Mouse (Mus musculus) colon, adult 2 months (tissue): Measurements from ENCODE around the gene Tmem81. TPM values are rescaled to one million over a fixed set of nuclear protein-coding genes. Genes with fewer than 3 reads are reported as not detected.

Experiments used
- polyA plus RNA-seq: library from polyadenylated mRNA; depleted of rRNA; stranded (reverse); fragments of >200 nt; gene quantifications from 2 replicates; pipeline ENCODE4 v1.2.3, GENCODE M21; 2012; rRNA removed

Gene Tmem81
- polyA plus RNA-seq, result 1.1 and 1.2 TPM in 2 replicates

DNA sequence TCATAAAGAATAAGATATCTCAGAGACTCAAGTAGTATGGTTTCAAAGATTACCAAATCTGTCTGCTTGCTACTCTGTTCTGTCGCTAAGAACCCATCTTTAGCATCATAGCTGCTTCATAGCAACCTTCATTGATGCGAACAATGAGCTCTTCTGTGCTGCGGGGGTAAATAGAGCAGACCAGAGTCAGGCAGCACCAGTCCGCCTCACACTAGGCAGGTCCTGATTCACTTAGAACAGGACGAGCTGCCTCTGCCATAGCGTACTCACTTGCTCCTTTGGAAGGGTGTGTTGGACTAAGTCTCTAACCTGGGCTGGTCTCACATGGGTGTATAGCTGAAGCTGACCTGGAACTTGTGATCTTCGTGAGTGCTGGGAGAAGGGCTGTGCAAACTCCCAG lies at the start of gene Tmem81:
Tmem81 (plus strand) TSS at position 173 of the 400 bp plus-strand sequence.

DNA sequence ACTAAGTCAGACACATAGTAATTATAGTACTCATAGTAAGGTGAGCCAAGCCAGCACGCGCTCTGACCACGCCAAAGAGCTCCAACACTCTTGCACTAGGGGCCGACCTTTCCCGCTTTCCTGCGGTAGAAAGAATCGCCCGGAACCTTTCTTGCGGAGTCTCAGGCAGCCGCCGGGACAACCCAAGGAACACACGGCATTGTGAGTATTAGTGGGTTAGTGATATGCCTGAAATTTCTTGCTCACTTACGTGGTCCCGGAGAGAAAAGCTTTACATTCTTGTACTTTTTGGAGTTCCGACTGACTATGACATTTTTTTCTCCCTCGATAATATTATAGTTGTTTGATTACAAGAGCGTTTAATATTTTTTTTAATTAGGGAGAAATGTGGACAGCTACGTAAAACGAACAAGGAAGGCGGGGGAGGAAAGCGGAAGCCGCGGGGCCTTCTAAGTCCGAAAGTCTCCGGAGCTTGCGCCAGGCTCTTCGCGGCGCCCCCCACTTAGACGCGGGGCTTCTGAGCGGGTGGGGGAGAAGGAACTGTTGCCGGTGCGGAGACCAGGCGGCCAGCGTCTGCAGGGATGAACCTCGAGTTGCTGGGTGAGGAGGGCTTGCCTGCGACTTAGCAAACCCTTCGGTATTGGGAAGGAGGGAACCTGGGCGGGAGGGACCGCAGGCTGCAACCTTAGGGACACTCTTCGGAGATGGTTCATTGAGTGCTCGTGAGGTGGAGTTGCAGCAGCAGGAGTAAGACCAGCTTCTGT lies 28.9 kb upstream of the Tmem81 start, which contains the start of gene Rbbp5:
Rbbp5 (plus strand) TSS at position 438 of the 764 bp plus-strand sequence.

DNA sequence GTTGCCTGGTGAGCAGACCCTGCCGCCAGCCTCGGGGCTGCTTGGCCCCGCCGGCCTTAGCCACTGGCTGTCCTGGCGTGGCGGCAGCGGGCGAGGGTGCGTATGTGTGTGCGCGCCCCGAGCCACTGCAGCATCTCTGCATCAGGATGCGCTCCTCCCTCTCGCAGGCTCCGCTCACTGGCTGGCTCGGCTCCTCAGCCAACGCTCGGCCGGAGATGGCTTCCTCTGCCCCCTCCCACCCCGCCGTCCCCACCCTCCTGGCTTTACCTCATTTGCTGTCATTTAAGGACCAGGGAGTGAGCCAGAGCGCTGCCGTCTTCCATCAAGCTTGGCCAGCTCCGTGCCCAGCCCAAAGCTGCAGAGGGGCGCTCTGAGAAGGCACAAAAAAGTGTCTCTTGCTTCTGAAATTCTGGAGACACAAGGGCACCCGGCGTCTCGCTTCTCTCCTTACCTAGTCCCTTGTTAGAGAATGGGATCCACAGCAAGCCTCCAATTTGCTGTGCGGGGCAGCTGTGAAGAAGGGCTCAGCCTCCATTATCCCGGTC lies 36.8 kb downstream of the Tmem81 start, which contains the start of gene Cntn2:
Cntn2 (minus strand) TSS at position 495 of the 545 bp plus-strand sequence.

Other genes starting within 250 kb of the Tmem81 start
- 4.5 and 5.1 TPM in 2 replicates for gene Klhdc8a, start 207.6 kb upstream of the Tmem81 start, polyA plus RNA-seq
- 34.6 and 40.8 TPM in 2 replicates for gene Nuak2, start 190.1 kb upstream of the Tmem81 start, polyA plus RNA-seq
- 9.6 TPM in 2 replicates for gene Tmcc2, start 114.9 kb upstream of the Tmem81 start, polyA plus RNA-seq
- 5.5 and 5.8 TPM in 2 replicates for gene Dstyk, start 88.7 kb upstream of the Tmem81 start, polyA plus RNA-seq
- 6.5 and 7.7 TPM in 2 replicates for gene Rbbp5, start 28.9 kb upstream of the Tmem81 start, polyA plus RNA-seq
- 0.24 and 0.84 TPM in 2 replicates for gene Cntn2, start 37.0 kb downstream of the Tmem81 start, polyA plus RNA-seq
- 0.66 and 2.1 TPM in 2 replicates for gene Nfasc, start 235.6 kb downstream of the Tmem81 start, polyA plus RNA-seq